Mouse (Mus musculus) layer of hippocampus, postnatal 36 days (tissue): ENCODE measurements around the gene Ist1. TPM values are rescaled to one million over a fixed set of nuclear protein-coding genes. Genes with fewer than 3 reads are reported as not detected.

ENCODE experiments used
- DNase-seq, 2 experiments: peaks; one replicate each; pipeline ENCODE4 v3.0.0; 2022
- total RNA-seq, 2 experiments: library from RNA; stranded (reverse); gene quantifications; 2 replicates each; pipeline ENCODE4 v1.2.3; 2021

The Ist1 gene
- total RNA-seq, 2 experiments from 2014 or later = 93.2 to 94.0 TPM

DNA sequence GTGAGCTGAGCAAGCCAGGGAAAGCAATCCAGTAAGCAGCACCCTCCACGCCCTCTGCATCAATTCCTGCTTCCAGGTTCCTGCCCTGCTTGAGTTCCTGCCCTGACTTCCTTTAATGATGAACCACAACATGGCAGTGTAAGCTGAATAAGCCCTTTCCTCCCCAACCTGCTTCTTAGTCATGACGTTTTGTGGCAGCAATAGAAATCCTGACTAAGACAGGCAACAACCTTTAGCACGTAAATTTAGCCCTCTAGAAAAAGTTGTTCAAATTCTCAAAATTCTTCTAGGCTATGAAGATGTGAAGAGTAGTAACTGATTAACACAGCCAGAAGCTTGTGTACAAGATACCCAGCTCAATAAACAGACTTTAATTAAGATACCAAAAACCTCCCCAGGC, 11.5 kb downstream of the Ist1 start:
- no peak for DNase-seq

DNA sequence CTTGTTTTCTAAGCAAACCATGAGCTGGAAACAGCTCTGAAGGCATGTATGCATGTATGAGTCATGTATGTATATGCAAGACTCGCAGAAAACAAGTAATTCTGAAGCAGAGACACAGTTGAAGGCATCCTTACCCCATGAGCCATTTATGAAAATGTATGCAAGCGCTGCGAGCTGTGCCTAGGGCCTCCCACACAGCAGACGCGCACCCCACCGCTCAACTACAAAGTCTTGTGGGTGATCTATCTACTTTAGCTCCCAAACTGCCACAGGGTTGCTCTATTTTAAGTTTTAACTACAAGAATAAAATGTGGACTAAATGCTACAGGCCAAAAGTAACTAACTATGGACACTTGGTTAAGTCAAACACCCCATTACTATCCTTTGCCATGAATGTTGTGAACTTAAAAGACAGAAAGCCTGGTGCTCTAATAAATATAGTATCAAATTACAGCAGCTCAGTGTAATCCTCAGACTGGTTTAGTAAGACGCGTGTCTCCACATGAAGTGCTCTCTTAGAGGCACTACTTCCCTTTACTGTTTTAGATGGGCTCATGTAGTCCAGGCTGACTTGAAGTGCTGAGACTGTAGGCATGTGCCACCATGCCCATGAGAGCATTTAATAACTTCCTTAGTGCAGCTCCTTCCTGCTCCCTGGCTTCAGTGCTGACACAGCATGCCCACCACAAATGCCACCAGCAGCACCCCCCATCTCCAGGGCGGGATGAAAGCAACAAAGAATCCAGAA, 17.0 kb downstream of the Ist1 start:
- DNase-seq = peak; percentile 52 to 62

DNA sequence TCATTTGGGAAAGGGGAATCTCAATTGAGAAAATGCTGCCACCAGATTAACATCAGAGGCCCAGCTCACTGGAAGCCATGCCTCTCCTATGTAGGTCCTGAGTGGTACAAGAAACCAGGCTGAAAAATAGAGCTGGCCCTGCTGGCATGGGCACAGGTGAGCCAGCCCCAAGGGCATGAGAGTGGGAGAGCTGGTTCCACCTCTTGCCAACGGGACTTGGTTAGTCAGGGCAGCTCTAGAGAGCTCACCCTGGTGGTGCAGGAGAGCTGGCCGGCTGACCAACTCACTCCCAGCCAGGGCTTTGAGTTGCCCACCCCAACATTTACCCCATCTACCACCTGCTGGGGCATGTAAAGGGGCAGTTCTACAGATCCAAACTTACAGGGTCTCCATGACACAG, 19.5 kb downstream of the Ist1 start:
- no peak for DNase-seq

DNA sequence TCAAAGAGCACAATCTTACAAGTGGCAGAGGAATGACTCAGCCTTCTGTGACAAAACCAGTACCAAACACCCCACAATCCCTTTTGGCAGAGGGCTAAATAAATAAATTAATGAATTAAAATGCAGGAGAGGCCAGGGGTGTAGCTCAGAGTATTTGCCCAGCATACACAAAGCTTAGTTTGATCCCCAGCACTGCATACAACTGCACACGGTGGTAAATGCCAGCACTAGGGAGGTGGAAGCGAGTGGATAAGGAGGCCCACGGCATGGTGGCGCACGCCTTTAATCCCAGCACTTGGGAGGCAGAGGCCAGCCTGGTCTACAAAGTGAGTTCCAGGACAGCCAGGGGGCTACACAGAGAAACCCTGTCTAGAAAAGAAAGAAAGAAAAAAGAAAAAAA, 20.4 kb downstream of the Ist1 start:
- no peak for DNase-seq

DNA sequence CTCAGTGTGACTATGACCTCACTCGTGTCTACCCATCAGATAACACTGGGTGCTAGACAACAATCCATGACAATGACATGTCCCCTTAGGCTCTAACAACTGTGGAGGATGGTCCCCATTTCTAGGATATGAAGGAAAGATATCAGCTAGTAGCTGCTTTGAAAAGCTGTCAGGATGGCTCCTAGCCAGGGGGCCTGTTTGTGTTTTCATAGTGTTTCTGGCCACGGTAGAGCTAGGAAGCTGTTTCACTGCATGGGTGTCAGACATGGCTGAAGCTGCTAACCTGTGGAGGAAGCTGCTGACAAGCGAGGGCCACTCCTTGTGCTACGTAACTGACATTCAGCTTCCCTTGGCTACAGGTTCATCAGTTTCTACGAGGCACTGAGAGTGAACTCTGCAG, 26.4 kb downstream of the Ist1 start:
- peak in 1 of 2 experiments; percentile 27 for DNase-seq

DNA sequence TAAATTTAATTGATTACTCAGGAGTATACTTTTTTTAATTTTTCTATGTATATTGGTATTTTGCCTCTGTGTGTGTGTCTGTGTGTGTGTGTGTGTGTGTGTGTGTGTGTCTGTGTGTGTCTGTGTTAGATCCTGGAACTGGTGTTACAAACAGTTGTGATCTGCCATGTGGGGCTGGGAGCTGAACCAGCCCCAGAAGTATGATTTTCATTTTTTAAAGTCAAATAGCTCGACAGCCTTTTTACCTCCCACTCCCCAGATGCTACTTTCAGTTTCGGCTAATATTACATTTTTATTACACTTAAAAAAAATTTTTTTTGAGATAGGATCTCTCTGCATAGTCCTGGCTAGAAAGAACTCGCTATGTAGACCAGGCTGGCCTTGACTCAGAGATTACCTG, 30.7 kb downstream of the Ist1 start:
- DNase-seq = peak; percentile 34 to 40

DNA sequence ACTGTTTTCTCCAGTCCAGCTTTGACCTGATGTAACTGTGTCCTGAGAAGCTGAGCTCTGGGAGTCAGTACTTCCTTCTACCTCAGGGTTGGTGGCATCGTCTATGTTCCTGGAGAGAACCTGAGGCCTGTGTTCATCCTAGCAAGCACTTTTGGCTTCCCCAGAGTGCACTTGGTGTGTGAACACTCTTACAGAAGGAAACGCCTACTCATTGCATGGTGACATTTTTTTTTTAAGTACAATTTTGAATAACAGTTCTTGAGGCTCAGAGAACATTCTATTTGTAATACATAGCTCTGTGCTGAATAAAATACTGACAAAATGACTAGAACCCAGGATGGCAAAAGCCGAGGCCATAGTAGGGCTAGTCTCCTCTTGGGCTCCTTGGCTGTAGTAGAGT, 36.2 kb downstream of the Ist1 start:
- DNase-seq = no peak

DNA sequence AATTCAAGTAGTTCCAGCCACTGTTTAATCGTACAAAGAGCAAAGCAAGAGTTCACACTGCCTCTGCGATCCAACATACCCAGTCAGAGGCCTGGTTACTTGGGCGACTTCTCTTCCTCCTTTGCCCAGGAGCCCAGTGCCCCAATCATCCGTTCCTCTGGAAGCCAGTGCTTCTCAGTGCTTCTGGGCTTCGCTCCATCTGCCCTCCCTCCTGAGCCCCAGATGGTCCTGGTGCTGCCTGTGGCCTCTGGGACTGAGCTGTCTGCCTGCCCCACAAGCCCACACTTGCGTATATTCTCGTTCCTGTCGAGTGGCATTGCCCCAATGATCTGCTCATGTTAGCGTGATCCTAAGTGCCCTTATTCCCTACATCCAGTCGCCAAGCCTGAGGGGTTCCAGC, 42.3 kb downstream of the Ist1 start:
- no peak for DNase-seq

DNA sequence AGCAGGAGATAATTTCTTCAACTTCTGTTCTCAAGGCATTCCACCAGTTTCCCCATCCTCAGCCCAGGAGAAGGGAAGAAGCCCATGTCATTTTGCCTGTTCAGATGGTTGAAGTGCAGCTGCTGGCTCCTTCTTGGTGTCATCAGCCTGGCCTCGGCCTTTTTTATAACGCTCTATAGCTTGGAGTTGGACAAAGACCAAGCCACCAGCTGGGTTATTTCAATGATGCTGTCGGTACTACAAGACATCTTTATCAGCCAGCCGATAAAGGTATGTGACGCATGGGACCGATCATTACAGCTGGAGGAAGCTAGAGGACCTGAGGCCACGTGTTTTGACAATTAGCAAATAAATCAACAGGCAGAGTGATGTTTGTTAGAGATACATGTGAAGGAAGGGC, 44.6 kb downstream of the Ist1 start:
- no peak for DNase-seq

DNA sequence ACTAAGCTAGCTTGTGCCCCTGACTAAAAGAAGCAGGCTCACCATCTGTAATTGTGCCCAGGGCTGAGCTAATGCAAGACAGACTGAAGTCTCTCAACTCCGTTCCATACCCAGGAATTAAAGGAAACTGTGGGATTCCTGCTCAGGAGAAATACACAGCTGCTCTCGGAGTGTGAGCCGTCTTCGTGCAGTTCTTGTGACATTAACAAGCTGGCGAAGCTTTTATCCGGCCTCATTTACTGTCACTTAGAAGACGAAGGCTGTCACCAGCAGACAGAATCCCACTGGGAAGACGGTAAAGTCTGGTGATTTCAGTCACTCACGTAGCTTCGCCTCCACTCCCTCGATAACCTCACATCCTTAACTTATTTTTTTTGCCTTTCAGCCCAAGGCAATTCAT, 45.7 kb downstream of the Ist1 start:
- peak in 1 of 2 experiments; percentile 25 for DNase-seq

DNA sequence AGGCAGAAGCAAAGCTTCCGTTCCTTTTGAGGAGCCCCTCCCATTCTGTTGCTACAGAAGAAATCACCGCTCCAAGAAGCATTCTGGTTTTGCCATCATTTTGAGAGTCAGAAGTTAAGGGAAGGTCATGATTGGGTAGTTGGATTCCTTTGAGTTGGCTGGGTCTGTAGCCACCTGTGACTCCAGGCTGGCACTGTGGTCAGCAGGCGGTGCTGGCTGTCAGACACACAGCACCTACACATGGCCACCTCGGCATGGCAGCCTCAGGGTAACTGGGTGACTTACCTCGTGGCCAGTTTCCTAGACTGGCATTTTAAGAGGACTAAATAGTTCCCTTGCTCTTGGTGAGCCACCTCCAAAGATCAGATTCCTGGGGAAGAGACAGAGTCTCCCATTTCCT, 51.8 kb downstream of the Ist1 start:
- no peak for DNase-seq

DNA sequence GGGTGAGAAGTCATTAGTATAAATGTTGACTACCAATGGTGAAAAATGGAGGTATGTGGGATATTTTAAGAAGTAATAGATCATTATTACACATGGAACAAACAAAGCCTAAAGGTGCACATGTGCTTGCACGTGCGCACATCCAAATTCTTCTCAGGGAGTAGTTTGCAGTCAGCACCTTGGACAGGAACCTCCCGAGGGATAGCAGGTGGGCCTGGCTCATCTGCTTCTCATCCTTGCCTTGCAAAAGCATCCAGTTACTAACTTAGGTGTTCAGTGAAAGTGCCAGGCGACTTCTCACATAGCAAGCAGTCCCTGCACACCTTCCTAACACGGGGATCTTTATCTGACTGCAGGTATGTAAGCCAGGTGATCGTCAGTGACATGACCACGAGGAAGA, 52.6 kb downstream of the Ist1 start:
- DNase-seq = no peak

DNA sequence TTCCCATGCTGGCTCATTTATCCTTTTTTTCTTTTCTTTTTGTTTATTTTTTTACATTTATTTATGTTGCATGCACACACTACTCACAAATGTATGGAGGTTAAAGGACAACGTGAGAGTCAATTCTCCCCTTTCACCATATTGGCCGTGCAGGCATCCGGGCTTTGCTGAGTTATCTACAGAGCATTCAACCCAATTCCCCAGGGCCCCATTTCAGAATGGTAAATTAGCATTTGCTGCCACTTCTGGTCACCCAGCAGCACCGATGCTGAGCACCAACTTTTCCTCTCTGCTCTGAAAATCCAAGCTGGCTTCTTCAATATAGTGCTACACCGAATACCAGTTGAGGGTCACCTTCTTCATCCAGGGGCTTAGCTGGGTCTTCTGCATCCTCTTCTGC, 54.2 kb downstream of the Ist1 start:
- no peak for DNase-seq

DNA sequence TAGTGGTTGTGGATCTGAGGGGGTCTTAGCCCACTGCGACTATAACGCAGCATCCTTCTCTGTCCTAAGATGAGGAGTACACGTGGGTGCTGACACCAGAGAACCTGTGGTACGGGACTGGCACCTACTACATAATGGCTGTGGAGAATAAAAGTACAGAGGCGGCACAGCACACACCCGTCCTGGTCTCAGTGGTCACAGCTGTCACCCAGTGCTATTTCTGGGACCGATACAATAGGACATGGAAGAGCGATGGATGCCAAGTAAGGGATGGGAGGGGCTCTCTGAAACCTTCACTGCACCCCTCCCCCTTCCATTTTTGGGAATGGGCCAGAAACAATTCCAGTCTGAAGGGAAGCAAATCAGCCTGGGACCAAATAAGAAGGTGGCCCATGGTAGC, 57.9 kb downstream of the Ist1 start:
- DNase-seq = no peak

DNA sequence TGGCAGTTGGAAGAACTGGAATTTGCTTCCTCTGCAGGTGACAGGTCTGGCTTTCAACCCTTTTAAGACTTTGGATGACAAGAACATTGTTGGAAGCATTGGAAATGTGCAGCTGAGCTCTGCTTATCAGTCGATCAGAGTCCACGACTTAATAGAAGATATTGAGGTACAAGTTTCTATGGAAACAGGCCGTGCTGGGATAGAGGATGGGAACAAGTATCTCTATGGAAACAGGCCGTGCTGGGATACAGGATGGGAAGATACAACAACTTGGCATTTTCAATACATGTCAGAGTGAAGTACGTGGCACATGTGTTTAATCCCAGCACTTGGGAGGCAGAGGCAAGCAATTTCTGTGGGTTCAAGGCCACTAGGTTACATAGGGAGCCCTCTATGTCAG, 60.6 kb downstream of the Ist1 start:
- no peak for DNase-seq

DNA sequence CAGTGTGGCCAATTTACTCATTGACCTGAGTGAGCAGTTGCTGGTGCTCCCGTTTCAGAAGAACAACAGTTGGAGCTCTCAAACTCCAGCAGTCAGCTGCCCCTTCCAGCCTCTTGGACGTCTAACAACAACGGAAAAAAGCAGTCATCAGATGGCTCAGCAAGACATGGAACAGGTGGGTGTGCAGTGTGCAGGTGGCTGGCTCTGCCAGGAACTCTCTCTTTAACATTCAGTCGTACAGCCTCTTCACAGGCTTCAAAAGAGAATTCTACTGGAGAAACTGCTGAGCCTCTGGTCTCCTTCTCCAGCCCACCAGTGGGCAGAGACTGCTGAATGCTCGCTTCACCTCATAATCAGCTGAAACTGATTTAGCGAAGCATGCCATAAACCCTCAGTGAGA, 64.4 kb downstream of the Ist1 start:
- no peak for DNase-seq

Other genes starting within 250 kb of the Ist1 start
- gene Pmfbp1, start 199.2 kb downstream of the Ist1 start, total RNA-seq = under 1 TPM in 1 of 2 experiments, not detected in 1; 0.10 TPM
- 10 to 100 TPM; 24.8 to 27.4 TPM for gene Dhx38, start 127.4 kb downstream of the Ist1 start, total RNA-seq
- gene Txnl4b, start 127.4 kb downstream of the Ist1 start, total RNA-seq = 10 to 100 TPM; 12.9 to 15.3 TPM
- not detected for gene Hp, start 114.1 kb downstream of the Ist1 start, total RNA-seq
- gene Dhodh, start 84.6 kb downstream of the Ist1 start, total RNA-seq = 10 to 100 TPM; 23.9 to 24.2 TPM
- gene Pkd1l3, start 78.7 kb downstream of the Ist1 start, total RNA-seq = 1 to 10 TPM; 2.5 to 3.9 TPM
- 10 to 100 TPM; 44.6 to 46.8 TPM for gene Zfp821, start 12.3 kb upstream of the Ist1 start, total RNA-seq
- 10 to 100 TPM; 37.4 to 40.3 TPM for gene Atxn1l, start 44.5 kb upstream of the Ist1 start, total RNA-seq
- 10 to 100 TPM; 80.1 to 94.6 TPM for gene Ap1g1, start 85.3 kb upstream of the Ist1 start, total RNA-seq
- gene Phlpp2, start 175.3 kb upstream of the Ist1 start, total RNA-seq = 10 to 100 TPM; 25.0 to 31.4 TPM